Mouse (Mus musculus) lung, adult 2 months (tissue): ENCODE results near the gene Hist1h4d.

Experiments
- CTCF ChIP-seq: fragments of 200-500 bp; IDR thresholded peaks from 2 replicates; pipeline ENCODE4 v1.5.1; 2011; ENCODE audit warnings: mild to moderate bottlenecking, low read length, control low read depth; ENCODE audit not compliant: insufficient read depth
- POLR2A ChIP-seq: fragments of 200-500 bp; IDR thresholded peaks from 2 replicates; pipeline ENCODE4 v1.6.1; 2011; ENCODE audit warnings: low read depth, mild to moderate bottlenecking, control low read depth, low read length, borderline replicate concordance; ENCODE audit errors: extremely low read depth

GRCm38 (mm10) chr13:23604452-23604851 lies 23.1 kb downstream of the Hist1h4d start:
- TF ChIP-seq CTCF (no peak), POLR2A (no peak)
